Mouse (Mus musculus): Measurements from ENCODE around the gene Zfp661.
"Not testable (repeated sequence)": the region's sequence is repeated elsewhere in the genome, so short reads cannot be mapped to it uniquely, and the experiment has no call there.

Zfp661 gene

GRCm38 (mm10) chr2:127586694-127587513, at the start of gene Zfp661, which contains the start of gene Mrps5:
TSS of gene Zfp661 (minus strand) at chr2:127587094.
TSS of gene Mrps5 (plus strand) at chr2:127587222.
- peak; percentile 92 for DNase-seq (ENCODE audit: extremely low spot score)

- no peak for DNase-seq (ENCODE audit: extremely low spot score)
Observed at GRCm38 (mm10) chr2:127635581-127635980, 48.7 kb upstream of the Zfp661 start.

- DNase-seq (ENCODE audit: extremely low spot score): no peak
Observed at GRCm38 (mm10) chr2:127632601-127633000, 45.7 kb upstream of the Zfp661 start.

GRCm38 (mm10) chr2:127627990-127628570, 41.2 kb upstream of the Zfp661 start:
- no peak for DNase-seq (ENCODE audit: extremely low spot score)

GRCm38 (mm10) chr2:127627354-127627753, 40.5 kb upstream of the Zfp661 start:
- DNase-seq (ENCODE audit: extremely low spot score): no peak

GRCm38 (mm10) chr2:127625659-127626058, 38.8 kb upstream of the Zfp661 start:
- no peak for DNase-seq (ENCODE audit: extremely low spot score)

GRCm38 (mm10) chr2:127624786-127625185, 37.9 kb upstream of the Zfp661 start:
- DNase-seq (ENCODE audit: extremely low spot score): no peak

- DNase-seq (ENCODE audit: extremely low spot score): no peak
Observed at GRCm38 (mm10) chr2:127622065-127622464, 35.2 kb upstream of the Zfp661 start.

GRCm38 (mm10) chr2:127619311-127619710, 32.4 kb upstream of the Zfp661 start:
- no peak for DNase-seq (ENCODE audit: extremely low spot score)

- no peak for DNase-seq (ENCODE audit: extremely low spot score)
Observed at GRCm38 (mm10) chr2:127612288-127612687, 25.4 kb upstream of the Zfp661 start.

GRCm38 (mm10) chr2:127611386-127611785, 24.5 kb upstream of the Zfp661 start:
- DNase-seq (ENCODE audit: extremely low spot score): no peak

GRCm38 (mm10) chr2:127608986-127609385, 22.1 kb upstream of the Zfp661 start:
- peak; percentile 23 for DNase-seq (ENCODE audit: extremely low spot score)

- DNase-seq (ENCODE audit: extremely low spot score): peak; percentile 35
Observed at GRCm38 (mm10) chr2:127608234-127608633, 21.3 kb upstream of the Zfp661 start.

- no peak for DNase-seq (ENCODE audit: extremely low spot score)
Observed at GRCm38 (mm10) chr2:127605203-127605602, 18.3 kb upstream of the Zfp661 start.

GRCm38 (mm10) chr2:127603383-127603782, 16.5 kb upstream of the Zfp661 start:
- not testable (repeated sequence) for DNase-seq (ENCODE audit: extremely low spot score)

- no peak for DNase-seq (ENCODE audit: extremely low spot score)
Observed at GRCm38 (mm10) chr2:127590840-127591239, 3.9 kb upstream of the Zfp661 start.

GRCm38 (mm10) chr2:127590204-127590603, 3.3 kb upstream of the Zfp661 start:
- DNase-seq (ENCODE audit: extremely low spot score): no peak

GRCm38 (mm10) chr2:127588897-127589296, 2.0 kb upstream of the Zfp661 start:
- DNase-seq (ENCODE audit: extremely low spot score): no peak

- DNase-seq (ENCODE audit: extremely low spot score): no peak
Observed at GRCm38 (mm10) chr2:127587514-127587844, 585 bp upstream of the Zfp661 start.

- DNase-seq (ENCODE audit: extremely low spot score): peak; percentile 88
Observed at GRCm38 (mm10) chr2:127584436-127584858, 2.4 kb downstream of the Zfp661 start.

- no peak for DNase-seq (ENCODE audit: extremely low spot score)
Observed at GRCm38 (mm10) chr2:127573322-127573721, 13.6 kb downstream of the Zfp661 start.

- DNase-seq (ENCODE audit: extremely low spot score): peak; percentile 91
Observed at GRCm38 (mm10) chr2:127559070-127559966, 27.6 kb downstream of the Zfp661 start.
